Mouse (Mus musculus) heart, adult 2 months (tissue): Measurements from ENCODE around the gene Actl11. TPM values are rescaled to one million over a fixed set of nuclear protein-coding genes. Genes with fewer than 3 reads are reported as not detected.

Experiments used
- DNase-seq, 2 experiments: peaks; one replicate each; pipeline ENCODE4 v3.0.0; 2021
- H3K27ac ChIP-seq: fragments of 200-600 bp; 2 replicates; pipeline ENCODE4 v1.8.1; 2022
- H3K27me3 ChIP-seq: fragments of 200-500 bp; 2 replicates; pipeline ENCODE4 v1.6.1; 2012; ENCODE audit warnings: mild to moderate bottlenecking, low read length, inconsistent platforms, mixed read lengths; ENCODE audit not compliant: control insufficient read depth, insufficient read depth
- H3K36me3 ChIP-seq: fragments of 200-500 bp; 2 replicates; pipeline ENCODE4 v1.6.1; 2012; ENCODE audit warnings: low read length, inconsistent platforms; ENCODE audit not compliant: control insufficient read depth, insufficient read depth
- H3K4me1 ChIP-seq: fragments of 200-500 bp; 2 replicates; pipeline ENCODE4 v1.6.1; 2011; ENCODE audit warnings: low read length; ENCODE audit not compliant: control insufficient read depth, insufficient read depth
- H3K4me3 ChIP-seq: fragments of 200-600 bp; 2 replicates; pipeline ENCODE4 v1.8.1; 2022
- H3K79me2 ChIP-seq: fragments of 200-500 bp; replicated peaks from 2 replicates; pipeline ENCODE4 v1.6.1; 2012; ENCODE audit warnings: mild to moderate bottlenecking, inconsistent platforms, low read length, moderate library complexity, mixed read lengths; ENCODE audit not compliant: control insufficient read depth, insufficient read depth
- H3K9ac ChIP-seq: fragments of 200-500 bp; 2 replicates; pipeline ENCODE4 v1.6.1; 2012; ENCODE audit warnings: low read depth, mild to moderate bottlenecking, control low read depth, inconsistent platforms, low read length, mixed read lengths
- CTCF ChIP-seq: fragments of 200-600 bp; IDR thresholded peaks from 2 replicates; pipeline ENCODE4 v1.8.1; 2022; ENCODE audit warnings: antibody characterized with exemption, mild to moderate bottlenecking, moderate library complexity
- EP300 ChIP-seq: fragments of 200-500 bp; IDR thresholded peaks from 2 replicates; pipeline ENCODE4 v1.6.1; 2011; ENCODE audit warnings: low read depth, low read length, control low read depth; ENCODE audit not compliant: insufficient read depth
- POLR2A ChIP-seq: fragments of 200-500 bp; IDR thresholded peaks from 2 replicates; pipeline ENCODE4 v1.6.1; 2011; ENCODE audit warnings: mild to moderate bottlenecking, low read depth, low read length, control low read depth; ENCODE audit not compliant: insufficient read depth
- WGBS: fragments of 180-500 bp; shearing (Covaris S2); methylation state at CpG from one replicate; pipeline ENCODE4 v1.1.7; 2018; 5-methylcytosine and 5-hydroxymethylcytosine counted together
- intact Hi-C: fragments of 180-260 bp; cut with DNase I; formaldehyde crosslinking; loops from one replicate; pipeline ENCODE4 v1.15.1; 2025
- polyA plus RNA-seq: library from polyadenylated mRNA; depleted of rRNA; stranded (reverse); fragments of >200 nt; gene quantifications from 2 replicates; pipeline ENCODE4 v1.2.3, GENCODE M21; 2012
- total RNA-seq, 2 experiments: library from RNA; stranded (reverse); gene quantifications; 2 replicates each; pipeline ENCODE4 v1.2.3; 2021

The Actl11 gene
- total and polyA plus RNA-seq, 3 experiments: 0.14 TPM; not detected in 2

DNA sequence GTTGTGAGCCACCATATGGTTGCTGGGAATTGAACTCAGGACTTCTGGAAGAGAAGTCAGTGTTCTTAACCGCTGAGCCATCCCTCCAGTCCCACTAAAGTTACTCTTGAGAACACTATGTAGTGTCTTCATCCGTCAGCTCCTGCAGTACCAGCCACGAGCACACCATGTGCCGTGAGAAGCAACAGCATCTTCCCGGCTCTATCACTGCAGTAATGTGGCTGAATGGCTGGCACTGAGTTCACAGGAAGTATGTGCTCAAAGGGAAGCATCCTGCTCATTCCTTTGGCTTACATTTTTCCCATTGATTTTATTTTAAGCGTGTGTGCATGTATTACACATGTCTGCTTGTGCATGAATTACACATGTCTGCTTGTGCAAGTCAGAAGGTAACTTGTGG is 39.2 kb downstream of the Actl11 start:
- H3K4me1 ChIP-seq: peaks cover 18% of the 10 kb centered on the region
- peak overlapping the region; percentile 66 for H3K27ac ChIP-seq
- no peak for DNase-seq
- TF ChIP-seq POLR2A: no peak
- TF ChIP-seq CTCF: no peak
- TF ChIP-seq EP300: no peak
- 54% methylated on average over 6 of the region's 6 CpGs for WGBS
- no peaks in the 10 kb centered on the region for H3K27me3 ChIP-seq
- intact Hi-C loops: no loop called here
- no peak overlapping the region for H3K9ac ChIP-seq
- H3K79me2 ChIP-seq: no peaks in the 10 kb centered on the region
- H3K36me3 ChIP-seq: no peaks in the 10 kb centered on the region
- H3K4me3 ChIP-seq: no peak overlapping the region

DNA sequence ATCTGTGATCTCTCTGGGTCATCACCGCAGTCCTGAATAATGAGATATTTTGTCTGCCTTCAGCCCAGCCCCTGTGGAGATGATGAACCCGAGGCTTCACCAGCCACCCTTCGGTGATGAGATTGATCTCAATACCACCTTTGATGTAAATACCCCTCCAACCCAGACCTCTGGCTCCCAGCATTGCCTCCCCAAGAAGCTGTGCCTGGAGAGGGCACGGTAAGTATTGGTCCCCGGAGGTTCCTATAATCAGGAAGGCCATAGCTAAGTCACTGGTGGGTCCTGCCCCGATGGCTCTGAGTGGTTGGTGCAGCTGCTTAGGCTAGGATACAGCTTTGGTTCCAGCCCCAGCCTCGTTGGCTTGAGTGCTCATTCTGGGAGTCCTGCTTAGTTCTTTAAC is 40.3 kb downstream of the Actl11 start:
- Histone ChIP-seq H3K4me3 (no peak overlapping the region), H3K36me3 (no peaks in the 10 kb centered on the region), H3K79me2 (no peaks in the 10 kb centered on the region), H3K4me1 (peaks cover 17% of the 10 kb centered on the region), H3K27me3 (no peaks in the 10 kb centered on the region), H3K27ac (no peak overlapping the region; the same call in 1 of the 2 replicates), H3K9ac (no peak overlapping the region)
- DNase-seq: no peak
- TF ChIP-seq POLR2A: no peak
- TF ChIP-seq CTCF: no peak
- 92% methylated on average over 7 of the region's 7 CpGs for WGBS
- intact Hi-C loops: no loop called here

DNA sequence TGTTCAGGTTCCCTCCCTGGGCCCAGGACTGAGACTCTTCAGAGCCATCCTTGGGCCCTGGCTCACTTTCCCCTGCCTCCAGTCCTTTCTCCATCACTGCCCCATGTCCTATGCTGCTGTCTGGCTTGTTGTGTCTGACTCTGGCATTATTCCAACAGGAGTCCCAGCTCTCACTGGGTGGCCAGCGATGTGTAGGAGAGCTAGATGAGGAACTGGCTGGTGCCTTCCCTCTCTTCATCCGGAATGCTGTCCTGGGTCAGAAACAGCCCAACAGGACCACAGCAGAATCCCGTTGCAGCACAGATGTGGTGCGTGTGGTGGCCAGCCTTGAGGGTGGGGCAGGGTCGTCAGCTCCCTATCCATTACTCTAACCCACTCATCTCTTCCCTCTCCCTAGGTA is 42.0 kb downstream of the Actl11 start:
- H3K27me3 ChIP-seq: no peaks in the 10 kb centered on the region
- 78% methylated on average over 5 of the region's 5 CpGs for WGBS
- no peaks in the 10 kb centered on the region for H3K79me2 ChIP-seq
- H3K36me3 ChIP-seq: no peaks in the 10 kb centered on the region
- TF ChIP-seq EP300 (no peak), POLR2A (no peak), CTCF (no peak)
- no peak overlapping the region for H3K4me3 ChIP-seq
- H3K9ac ChIP-seq: no peak overlapping the region
- intact Hi-C loops: no loop called here
- peaks cover 19% of the 10 kb centered on the region for H3K4me1 ChIP-seq
- no peak for DNase-seq
- no peak overlapping the region for H3K27ac ChIP-seq

DNA sequence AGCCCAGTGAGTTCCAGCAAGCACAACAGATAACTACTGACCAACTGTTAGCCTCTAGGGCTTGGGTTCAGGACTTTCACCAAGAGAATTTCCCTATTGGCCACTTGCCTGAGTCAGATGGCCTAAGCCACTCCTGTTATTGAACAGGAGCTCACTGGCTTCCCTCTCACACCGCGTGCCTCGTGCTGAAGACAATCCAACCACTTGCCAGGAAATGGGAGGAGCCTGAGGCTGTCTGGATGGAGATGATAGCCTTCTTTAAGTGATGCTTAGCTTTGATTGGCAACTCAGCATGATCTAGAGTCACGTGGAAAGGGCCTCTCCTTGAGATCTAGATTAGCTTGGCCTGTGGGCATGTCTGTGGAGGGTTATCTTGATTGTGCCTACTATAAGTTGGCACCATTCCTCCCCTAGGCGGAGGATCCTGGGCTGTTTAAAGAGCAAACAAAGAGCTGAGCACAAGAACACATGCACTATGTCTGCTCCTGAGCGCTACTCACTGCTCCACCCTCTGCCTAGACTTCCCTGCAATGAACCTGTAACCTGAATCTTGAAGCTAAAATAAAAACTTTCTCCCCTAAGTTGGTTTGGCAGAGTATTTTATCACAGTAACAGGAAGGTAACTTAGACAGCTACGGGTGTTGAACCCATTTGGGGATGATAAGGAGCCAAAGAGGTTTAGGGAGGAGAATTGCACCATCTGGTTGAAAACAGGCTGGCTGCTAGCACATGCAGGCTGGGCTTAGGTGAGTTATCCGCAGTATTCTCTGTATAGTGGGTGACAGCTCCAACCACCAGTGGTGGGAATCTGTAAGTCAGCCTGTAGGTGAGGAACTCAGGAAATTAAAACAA is 43.6 kb downstream of the Actl11 start:
- no peak overlapping the region for H3K9ac ChIP-seq
- H3K36me3 ChIP-seq: no peaks in the 10 kb centered on the region
- no peak overlapping the region for H3K4me3 ChIP-seq
- peaks cover 25% of the 10 kb centered on the region for H3K4me1 ChIP-seq
- H3K27me3 ChIP-seq: no peaks in the 10 kb centered on the region
- peak; percentile 56 to 63 for DNase-seq
- WGBS: 42% methylated on average over 8 of the region's 8 CpGs
- intact Hi-C loops: no loop called here
- H3K27ac ChIP-seq: peak overlapping the region; percentile 47
- H3K79me2 ChIP-seq: peaks cover 3% of the 10 kb centered on the region
- peak; percentile 51; the same call in 1 of the 2 replicates for TF ChIP-seq POLR2A
- TF ChIP-seq EP300: peak; percentile 88; the same call in 1 of the 2 replicates
- TF ChIP-seq CTCF: no peak

- TF ChIP-seq CTCF: no peak
- no peak for TF ChIP-seq EP300
- no peak for TF ChIP-seq POLR2A
Measured at GRCm38 (mm10) chr9:107974491-107975171, 46.4 kb downstream of the Actl11 start.

More at GRCm38 (mm10) chr9:107974491-107975171, 46.4 kb downstream of the Actl11 start:
- DNase-seq: no peak
- Histone ChIP-seq H3K27ac (peak overlapping the region; percentile 80), H3K4me3 (no peak overlapping the region), H3K36me3 (no peaks in the 10 kb centered on the region), H3K27me3 (no peaks in the 10 kb centered on the region), H3K4me1 (peaks cover 23% of the 10 kb centered on the region), H3K79me2 (peaks cover 3% of the 10 kb centered on the region), H3K9ac (no peak overlapping the region)
- intact Hi-C loops: no loop called here
- WGBS: 18% methylated on average over 10 of the region's 10 CpGs
